Comparison of ENCODE assay signal across 30 mouse cellular contexts in genomic region chr3:126824930-126825329, GRCm38 (mm10).
DNase-seq lines count a peak whose midpoint lies in the region; ATAC-seq lines count a peak whose summit lies in the region.
"Had no signal": no experiment of that assay in that cellular context is flagged by ENCODE, and none has a peak within 500 bp of the region (broad histone marks: within the 10 kb centered on the region; RNA-seq: fewer than 3 reads in every experiment).

No protein-coding gene starts in this region.

- DNase-seq in kidney, postnatal 10 days: no peak
- peak; percentile 34 for DNase-seq in CD4-positive, CD25-positive, alpha-beta regulatory T cell, adult 2 months (ENCODE audit: low read depth, low spot score)
- no peak for DNase-seq in urinary bladder, adult 18-20 months (ENCODE audit: low spot score in 2 of 2)
- DNase-seq: adrenal gland, adult 2 months; adrenal gland, postnatal 14 days; B cell, adult 2 months; cerebellum, adult 11 months; cerebellum, adult 2 months; cerebellum, adult 9-11 months; cerebellum, postnatal 25 days; gastrocnemius, postnatal 25 days; heart, adult 18-20 months; heart, postnatal 10 days; heart, postnatal 36 days had no signal

- H3K4me3 ChIP-seq in kidney, embryonic 15.5 days (replicated peaks): no peak overlapping the region
- H3K4me3 ChIP-seq in midbrain, embryonic 15.5 days: no peak overlapping the region
- H3K4me3 ChIP-seq: embryonic facial prominence, embryonic 12.5 days; embryonic facial prominence, embryonic 15.5 days; erythroblast, embryonic 14.5 days; forebrain, embryonic 12.5 days; forebrain, embryonic 15.5 days; heart, embryonic 12.5 days; heart, embryonic 15.5 days; hindbrain, embryonic 10.5 days; hindbrain, embryonic 13.5 days had no signal

- 62% methylated on average over 1 of the region's 1 CpGs for WGBS in kidney, embryonic 15.5 days
- 85% methylated on average over 1 of the region's 1 CpGs for WGBS in midbrain, embryonic 15.5 days

- 0 out of 2 replicates have a peak overlapping the region, but pooled peaks have one; percentile 27 for H3K27ac ChIP-seq in kidney, embryonic 15.5 days
- no peak overlapping the region for H3K27ac ChIP-seq in midbrain, embryonic 15.5 days
- H3K27ac ChIP-seq: embryonic facial prominence, embryonic 12.5 days; embryonic facial prominence, embryonic 15.5 days; forebrain, embryonic 12.5 days; forebrain, embryonic 15.5 days; heart, embryonic 15.5 days; hindbrain, embryonic 10.5 days; hindbrain, embryonic 13.5 days; hindbrain, postnatal 0 days had no signal

- H3K27me3 ChIP-seq in kidney, embryonic 15.5 days: no peaks in the 10 kb centered on the region
- no peaks in the 10 kb centered on the region for H3K27me3 ChIP-seq in midbrain, embryonic 15.5 days (replicated peaks)
- H3K27me3 ChIP-seq: CH12.LX; embryonic facial prominence, embryonic 12.5 days; embryonic facial prominence, embryonic 15.5 days; forebrain, embryonic 12.5 days; forebrain, embryonic 15.5 days; heart, embryonic 12.5 days; heart, embryonic 15.5 days; hindbrain, embryonic 13.5 days; Patski had no signal

- ATAC-seq in kidney, embryonic 15.5 days (replicated peaks; ENCODE audit: low FRiP score): no peak
- peak; percentile 92 for ATAC-seq in inflammation-experienced regulatory T-cells, adult 6 months
- ATAC-seq in midbrain, embryonic 15.5 days (replicated peaks): no peak
- ATAC-seq: forebrain, embryonic 15.5 days; hindbrain, postnatal 0 days; Patski had no signal

- H3K4me2 ChIP-seq in kidney, embryonic 15.5 days: no peak overlapping the region
- H3K4me2 ChIP-seq in midbrain, embryonic 15.5 days: no peak overlapping the region
- H3K4me2 ChIP-seq: embryonic facial prominence, embryonic 12.5 days; embryonic facial prominence, embryonic 15.5 days; forebrain, embryonic 12.5 days; forebrain, embryonic 15.5 days; heart, embryonic 12.5 days; heart, embryonic 15.5 days; hindbrain, embryonic 13.5 days had no signal

- H3K9ac ChIP-seq in kidney, embryonic 15.5 days: no peak overlapping the region
- no peak overlapping the region for H3K9ac ChIP-seq in midbrain, embryonic 15.5 days
- H3K9ac ChIP-seq: embryonic facial prominence, embryonic 12.5 days; embryonic facial prominence, embryonic 15.5 days; forebrain, embryonic 12.5 days; forebrain, embryonic 15.5 days; heart, embryonic 12.5 days; heart, embryonic 15.5 days; hindbrain, embryonic 13.5 days had no signal

- H3K36me3 ChIP-seq in kidney, embryonic 15.5 days: no peaks in the 10 kb centered on the region
- H3K36me3 ChIP-seq in midbrain, embryonic 15.5 days (replicated peaks): no peaks in the 10 kb centered on the region
- H3K36me3 ChIP-seq: embryonic facial prominence, embryonic 12.5 days; embryonic facial prominence, embryonic 15.5 days; forebrain, embryonic 12.5 days; forebrain, embryonic 15.5 days; G1E; hindbrain, embryonic 10.5 days; hindbrain, embryonic 13.5 days had no signal

- 0 out of 2 replicates have a peak, but pooled peaks cover 3% of the 10 kb centered on the region for H3K4me1 ChIP-seq in kidney, embryonic 15.5 days
- H3K4me1 ChIP-seq in midbrain, embryonic 15.5 days: no peaks in the 10 kb centered on the region
- H3K4me1 ChIP-seq: embryonic facial prominence, embryonic 12.5 days; embryonic facial prominence, embryonic 15.5 days; forebrain, embryonic 15.5 days; heart, embryonic 15.5 days; hindbrain, embryonic 10.5 days had no signal

- H3K9me3 ChIP-seq in kidney, embryonic 15.5 days (replicated peaks): no peaks in the 10 kb centered on the region
- no peaks in the 10 kb centered on the region for H3K9me3 ChIP-seq in midbrain, embryonic 15.5 days
- H3K9me3 ChIP-seq: embryonic facial prominence, embryonic 12.5 days; embryonic facial prominence, embryonic 15.5 days; forebrain, embryonic 12.5 days; forebrain, embryonic 15.5 days; G1E; heart, embryonic 12.5 days; heart, embryonic 15.5 days; hindbrain, embryonic 10.5 days; hindbrain, embryonic 13.5 days had no signal
